Mouse (Mus musculus) heart, adult 2 months (tissue): ENCODE results near the gene Ccdc163. TPM values are rescaled to one million over a fixed set of nuclear protein-coding genes. Genes with fewer than 3 reads are reported as not detected.
A peak's percentile ranks its signal among the peaks of the same experiment; 100 is the strongest.
"Not testable (repeated sequence)": the region's sequence is repeated elsewhere in the genome, so short reads cannot be mapped to it uniquely, and the experiment has no call there.

Experiments
- DNase-seq, 2 experiments: peaks; one replicate each; pipeline ENCODE4 v3.0.0; 2021
- H3K27ac ChIP-seq: fragments of 200-600 bp; 2 replicates; pipeline ENCODE4 v1.8.1; 2022
- H3K27me3 ChIP-seq: fragments of 200-500 bp; 2 replicates; pipeline ENCODE4 v1.6.1; 2012; ENCODE audit warnings: mild to moderate bottlenecking, low read length, inconsistent platforms, mixed read lengths; ENCODE audit not compliant: control insufficient read depth, insufficient read depth
- H3K36me3 ChIP-seq: fragments of 200-500 bp; 2 replicates; pipeline ENCODE4 v1.6.1; 2012; ENCODE audit warnings: low read length, inconsistent platforms; ENCODE audit not compliant: control insufficient read depth, insufficient read depth
- H3K4me1 ChIP-seq: fragments of 200-500 bp; 2 replicates; pipeline ENCODE4 v1.6.1; 2011; ENCODE audit warnings: low read length; ENCODE audit not compliant: control insufficient read depth, insufficient read depth
- H3K4me3 ChIP-seq: fragments of 200-600 bp; 2 replicates; pipeline ENCODE4 v1.8.1; 2022
- H3K79me2 ChIP-seq: fragments of 200-500 bp; replicated peaks from 2 replicates; pipeline ENCODE4 v1.6.1; 2012; ENCODE audit warnings: mild to moderate bottlenecking, inconsistent platforms, low read length, moderate library complexity, mixed read lengths; ENCODE audit not compliant: control insufficient read depth, insufficient read depth
- H3K9ac ChIP-seq: fragments of 200-500 bp; 2 replicates; pipeline ENCODE4 v1.6.1; 2012; ENCODE audit warnings: low read depth, mild to moderate bottlenecking, control low read depth, inconsistent platforms, low read length, mixed read lengths
- CTCF ChIP-seq: fragments of 200-600 bp; IDR thresholded peaks from 2 replicates; pipeline ENCODE4 v1.8.1; 2022; ENCODE audit warnings: antibody characterized with exemption, mild to moderate bottlenecking, moderate library complexity
- EP300 ChIP-seq: fragments of 200-500 bp; IDR thresholded peaks from 2 replicates; pipeline ENCODE4 v1.6.1; 2011; ENCODE audit warnings: low read depth, low read length, control low read depth; ENCODE audit not compliant: insufficient read depth
- POLR2A ChIP-seq: fragments of 200-500 bp; IDR thresholded peaks from 2 replicates; pipeline ENCODE4 v1.6.1; 2011; ENCODE audit warnings: mild to moderate bottlenecking, low read depth, low read length, control low read depth; ENCODE audit not compliant: insufficient read depth
- WGBS: fragments of 180-500 bp; shearing (Covaris S2); methylation state at CpG from one replicate; pipeline ENCODE4 v1.1.7; 2018; 5-methylcytosine and 5-hydroxymethylcytosine counted together
- intact Hi-C: fragments of 180-260 bp; cut with DNase I; formaldehyde crosslinking; loops from one replicate; pipeline ENCODE4 v1.15.1; 2025
- polyA plus RNA-seq: library from polyadenylated mRNA; depleted of rRNA; stranded (reverse); fragments of >200 nt; gene quantifications from 2 replicates; pipeline ENCODE4 v1.2.3, GENCODE M21; 2012
- total RNA-seq, 2 experiments: library from RNA; stranded (reverse); gene quantifications; 2 replicates each; pipeline ENCODE4 v1.2.3; 2021

Ccdc163 gene
- total and polyA plus RNA-seq, 3 experiments, result 4.3 to 17.2 (median 5.5) TPM

GRCm38 (mm10) chr4:116679141-116679540 is 29.2 kb upstream of the Ccdc163 start:
- Histone ChIP-seq H3K4me1 (no peaks in the 10 kb centered on the region), H3K36me3 (no peaks in the 10 kb centered on the region), H3K4me3 (no peak overlapping the region), H3K9ac (no peak overlapping the region), H3K79me2 (no peaks in the 10 kb centered on the region), H3K27ac (no peak overlapping the region), H3K27me3 (no peaks in the 10 kb centered on the region)
- DNase-seq, result no peak
- intact Hi-C loops, result no loop called here
- 59% methylated on average over 5 of the region's 5 CpGs for WGBS
- TF ChIP-seq CTCF, result no peak
- TF ChIP-seq EP300, result no peak
- no peak for TF ChIP-seq POLR2A

- intact Hi-C loops, H3K4me3 ChIP-seq, H3K36me3 ChIP-seq, H3K27ac ChIP-seq, DNase-seq, H3K4me1 ChIP-seq, H3K79me2 ChIP-seq, H3K9ac ChIP-seq, H3K27me3 ChIP-seq: not testable (repeated sequence)
- 93% methylated on average over 4 of the region's 4 CpGs for WGBS
These were observed 27.8 kb upstream of the Ccdc163 start for GRCm38 (mm10) chr4:116680521-116680920.

DNA sequence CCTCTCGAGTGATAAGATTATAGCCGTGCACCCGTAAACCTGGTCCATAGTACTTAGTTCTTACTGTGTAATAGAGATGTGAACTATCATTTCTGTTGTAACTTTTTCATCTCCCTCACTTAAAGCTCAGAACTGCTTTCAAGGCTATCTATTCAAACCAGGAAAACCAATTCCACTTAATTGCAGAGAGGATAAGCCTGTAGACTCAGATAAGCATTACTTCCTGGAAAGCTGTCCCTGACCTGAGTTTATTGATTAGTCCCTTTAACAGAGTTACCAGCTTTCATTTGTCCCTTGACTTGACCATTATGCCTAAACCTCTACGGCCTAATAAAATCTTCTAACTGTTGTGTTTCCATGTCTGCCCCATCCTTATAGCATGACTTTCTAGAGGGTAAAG is 24.4 kb upstream of the Ccdc163 start:
- no peak overlapping the region for H3K4me3 ChIP-seq
- TF ChIP-seq CTCF, result no peak
- TF ChIP-seq EP300, result no peak
- no peak for TF ChIP-seq POLR2A
- 64% methylated on average over 4 of the region's 4 CpGs for WGBS
- no peak overlapping the region for H3K27ac ChIP-seq
- no peaks in the 10 kb centered on the region for H3K79me2 ChIP-seq
- no peak overlapping the region for H3K9ac ChIP-seq
- H3K36me3 ChIP-seq, result peaks cover 24% of the 10 kb centered on the region
- no peak for DNase-seq
- H3K27me3 ChIP-seq, result no peaks in the 10 kb centered on the region
- H3K4me1 ChIP-seq, result peaks cover 7% of the 10 kb centered on the region
- intact Hi-C loops, result loop anchor here (2.0 kb wide), 1 partner anchor 33 kb away; the partner anchor contains the start of gene Akr1a1

- H3K4me3 ChIP-seq, result peak overlapping the region; percentile 92; the same call in 1 of the 2 replicates
- no peak for DNase-seq
- H3K4me1 ChIP-seq, result peaks cover 9% of the 10 kb centered on the region
- H3K79me2 ChIP-seq, result no peaks in the 10 kb centered on the region
- peak overlapping the region; percentile 93 for H3K27ac ChIP-seq
- intact Hi-C loops, result loop anchor here (1.0 to 2.0 kb wide), 2 partner anchors 34 to 57 kb away; partner anchors contain the start of genes Akr1a1 and Nasp
- peaks cover 31% of the 10 kb centered on the region for H3K36me3 ChIP-seq
- peak overlapping the region; percentile 63; the same call in 1 of the 2 replicates for H3K9ac ChIP-seq
- H3K27me3 ChIP-seq, result no peaks in the 10 kb centered on the region
- no peak for TF ChIP-seq CTCF
- no peak for TF ChIP-seq POLR2A
- TF ChIP-seq EP300, result no peak
- 77% methylated on average over 2 of the region's 2 CpGs for WGBS
These were observed 23.6 kb upstream of the Ccdc163 start for GRCm38 (mm10) chr4:116684665-116685064.

DNA sequence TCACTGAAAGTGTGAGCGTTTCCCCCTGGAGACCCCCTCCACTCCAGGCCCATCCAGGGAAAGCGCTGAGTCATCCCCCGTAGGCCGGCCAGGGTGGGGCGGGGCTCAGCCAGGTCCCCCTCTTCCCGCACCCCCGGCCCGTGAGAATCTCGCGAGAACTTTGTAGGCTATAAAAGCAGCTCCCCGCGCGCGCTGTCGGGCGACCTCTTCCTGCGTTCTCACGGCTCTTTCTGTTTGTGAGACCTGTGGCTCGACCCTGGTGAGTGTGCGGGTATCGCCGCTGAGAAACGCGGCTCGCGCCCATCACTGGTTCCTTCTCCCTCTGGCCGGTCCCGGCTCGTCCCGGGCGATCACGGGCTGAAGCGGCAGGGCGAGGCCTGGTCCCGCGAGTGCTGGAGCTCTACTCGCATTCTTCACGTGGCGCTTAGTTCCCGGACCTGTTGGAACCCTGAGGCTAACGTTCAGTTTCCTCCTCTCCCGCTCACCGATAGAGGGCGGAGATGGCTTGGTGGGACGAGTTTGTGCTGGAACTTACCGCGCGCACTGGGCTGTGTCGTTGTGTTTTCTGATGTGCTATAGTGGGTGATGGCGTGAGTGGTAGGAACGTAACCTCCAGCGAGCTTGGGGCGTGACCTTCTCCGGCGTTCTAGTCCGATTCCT is 22.8 kb upstream of the Ccdc163 start, which contains the start of gene Prdx1:
Gene Prdx1 (plus strand): TSS at position 143 of the 660 bp plus-strand sequence.
- peak; percentile 95 to 98 for DNase-seq
- H3K36me3 ChIP-seq, result peaks cover 32% of the 10 kb centered on the region
- peak within 1 kb of the TSS; percentile 92 for H3K4me3 ChIP-seq
- intact Hi-C loops, result loop anchor here (1.0 to 2.0 kb wide), 2 partner anchors 35 to 58 kb away; partner anchors contain the start of genes Akr1a1 and Nasp
- peak within 1 kb of the TSS; percentile 93 for H3K27ac ChIP-seq
- peak; percentile 40 for TF ChIP-seq EP300
- peak; percentile 85 for TF ChIP-seq CTCF
- TF ChIP-seq POLR2A, result peak; percentile 99
- peaks cover 9% of the 10 kb centered on the region for H3K4me1 ChIP-seq
- H3K27me3 ChIP-seq, result no peaks in the 10 kb centered on the region
- peak within 1 kb of the TSS; percentile 95 for H3K9ac ChIP-seq
- WGBS, result under 1% methylated on average over 56 of the region's 56 CpGs
- no peaks in the 10 kb centered on the region; the same call in 1 of the 2 replicates for H3K79me2 ChIP-seq

- Histone ChIP-seq H3K4me3 (peak overlapping the region; percentile 92), H3K9ac (no peak overlapping the region)
These were observed 21.3 kb upstream of the Ccdc163 start for GRCm38 (mm10) chr4:116687041-116687440.

More at GRCm38 (mm10) chr4:116687041-116687440, 21.3 kb upstream of the Ccdc163 start:
- Histone ChIP-seq H3K4me1 (peaks cover 9% of the 10 kb centered on the region), H3K27me3 (no peaks in the 10 kb centered on the region), H3K27ac (no peak overlapping the region; the same call in 1 of the 2 replicates), H3K36me3 (peaks cover 41% of the 10 kb centered on the region), H3K79me2 (no peaks in the 10 kb centered on the region; the same call in none of the 2 replicates)
- intact Hi-C loops, result no loop called here
- no peak for DNase-seq
- TF ChIP-seq CTCF, result no peak
- TF ChIP-seq EP300, result no peak
- TF ChIP-seq POLR2A, result no peak
- 8% methylated on average over 1 of the region's 1 CpGs for WGBS
